Mouse (Mus musculus) cortical plate, adult 2 months (tissue): ENCODE results near the gene Gprc5c. TPM values are rescaled to one million over a fixed set of nuclear protein-coding genes. Genes with fewer than 3 reads are reported as not detected.

ENCODE experiments used
- H3K27ac ChIP-seq: fragments of 200-500 bp; 2 replicates; pipeline ENCODE4 v1.5.1; 2012; ENCODE audit warnings: low read length, control low read depth, inconsistent platforms; ENCODE audit not compliant: insufficient read depth
- H3K4me1 ChIP-seq: fragments of 200-500 bp; 2 replicates; pipeline ENCODE4 v1.6.1; 2011; ENCODE audit warnings: low read length; ENCODE audit not compliant: control insufficient read depth, insufficient read depth
- H3K4me3 ChIP-seq: fragments of 200-500 bp; 2 replicates; pipeline ENCODE4 v1.5.1; 2011; ENCODE audit warnings: mild to moderate bottlenecking, low read length, control low read depth; ENCODE audit not compliant: insufficient read depth
- CTCF ChIP-seq: fragments of 200-500 bp; IDR thresholded peaks from 2 replicates; pipeline ENCODE4 v1.5.1; 2011; ENCODE audit warnings: mild to moderate bottlenecking, control low read depth, low read length; ENCODE audit not compliant: insufficient read depth; ENCODE audit errors: extremely low read depth
- POLR2A ChIP-seq: fragments of 200-500 bp; IDR thresholded peaks from 2 replicates; pipeline ENCODE4 v1.6.1; 2011; ENCODE audit warnings: mild to moderate bottlenecking, low read length, control low read depth; ENCODE audit not compliant: insufficient read depth; ENCODE audit errors: extremely low read depth
- polyA plus RNA-seq: library from polyadenylated mRNA; depleted of rRNA; stranded (reverse); fragments of >200 nt; gene quantifications from 2 replicates; pipeline ENCODE4 v1.2.3, GENCODE M21; 2012

Gene Gprc5c
- polyA plus RNA-seq, 1 experiment = 4.2 TPM

DNA sequence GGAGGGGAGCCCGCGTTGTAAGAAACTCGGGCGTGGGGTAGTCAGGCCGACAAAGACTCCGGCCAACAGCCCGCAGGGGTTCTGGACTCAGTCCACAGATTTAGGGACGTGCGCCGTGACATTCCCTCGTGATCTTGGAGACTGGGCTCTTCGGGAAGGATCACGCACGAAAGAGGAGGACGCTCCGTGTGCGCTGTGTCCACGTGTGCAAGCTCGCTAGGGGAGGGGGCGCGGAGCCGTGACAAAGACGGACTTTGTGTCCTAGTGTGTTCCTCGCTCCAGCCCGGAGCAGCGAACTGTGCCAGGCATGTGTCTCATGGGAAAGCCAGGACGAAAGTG, 286 bp downstream of the Gprc5c start:
- H3K4me1 ChIP-seq = no peaks in the 10 kb centered on the region
- H3K27ac ChIP-seq = no peak overlapping the region
- peak overlapping the region; percentile 48 for H3K4me3 ChIP-seq
- TF ChIP-seq CTCF (no peak), POLR2A (no peak)

DNA sequence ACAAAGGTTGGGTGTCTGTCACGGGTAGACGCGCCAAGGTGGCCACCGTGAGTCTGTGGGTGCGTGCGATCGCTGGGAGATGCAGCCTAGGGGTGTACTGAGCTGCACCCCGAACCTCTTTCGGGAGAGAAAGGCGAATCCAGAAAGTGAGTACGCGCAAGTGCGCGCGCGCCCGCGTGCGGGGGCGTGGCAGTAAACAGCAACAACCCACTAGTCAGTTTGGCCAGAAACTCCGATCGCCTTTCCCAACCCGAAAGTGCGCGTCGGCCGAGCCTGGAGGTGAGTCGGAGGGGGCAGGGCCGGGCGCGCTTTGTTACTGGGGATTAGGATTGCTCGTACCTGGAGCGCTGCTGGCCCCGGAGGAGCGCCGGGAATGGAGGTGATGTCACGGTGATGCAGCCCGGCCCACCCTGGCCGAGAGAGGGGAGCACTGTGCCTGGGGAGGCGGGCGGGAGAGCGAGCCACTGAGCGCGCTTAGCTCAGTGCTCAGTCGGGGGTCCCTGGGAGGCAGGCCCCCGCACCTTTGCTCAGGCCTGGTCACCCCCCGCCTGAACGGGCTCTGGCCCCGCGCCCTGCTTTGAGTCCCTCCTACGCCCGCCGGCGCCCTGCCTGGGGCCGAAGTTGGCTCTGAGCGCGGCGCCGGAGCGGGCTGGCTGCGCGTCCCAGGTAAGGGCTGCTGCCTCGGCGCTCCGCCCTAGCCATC, 807 bp downstream of the Gprc5c start:
- H3K4me3 ChIP-seq = peak overlapping the region; percentile 48
- no peak for TF ChIP-seq CTCF
- TF ChIP-seq POLR2A = no peak
- H3K27ac ChIP-seq = no peak overlapping the region
- H3K4me1 ChIP-seq = no peaks in the 10 kb centered on the region

DNA sequence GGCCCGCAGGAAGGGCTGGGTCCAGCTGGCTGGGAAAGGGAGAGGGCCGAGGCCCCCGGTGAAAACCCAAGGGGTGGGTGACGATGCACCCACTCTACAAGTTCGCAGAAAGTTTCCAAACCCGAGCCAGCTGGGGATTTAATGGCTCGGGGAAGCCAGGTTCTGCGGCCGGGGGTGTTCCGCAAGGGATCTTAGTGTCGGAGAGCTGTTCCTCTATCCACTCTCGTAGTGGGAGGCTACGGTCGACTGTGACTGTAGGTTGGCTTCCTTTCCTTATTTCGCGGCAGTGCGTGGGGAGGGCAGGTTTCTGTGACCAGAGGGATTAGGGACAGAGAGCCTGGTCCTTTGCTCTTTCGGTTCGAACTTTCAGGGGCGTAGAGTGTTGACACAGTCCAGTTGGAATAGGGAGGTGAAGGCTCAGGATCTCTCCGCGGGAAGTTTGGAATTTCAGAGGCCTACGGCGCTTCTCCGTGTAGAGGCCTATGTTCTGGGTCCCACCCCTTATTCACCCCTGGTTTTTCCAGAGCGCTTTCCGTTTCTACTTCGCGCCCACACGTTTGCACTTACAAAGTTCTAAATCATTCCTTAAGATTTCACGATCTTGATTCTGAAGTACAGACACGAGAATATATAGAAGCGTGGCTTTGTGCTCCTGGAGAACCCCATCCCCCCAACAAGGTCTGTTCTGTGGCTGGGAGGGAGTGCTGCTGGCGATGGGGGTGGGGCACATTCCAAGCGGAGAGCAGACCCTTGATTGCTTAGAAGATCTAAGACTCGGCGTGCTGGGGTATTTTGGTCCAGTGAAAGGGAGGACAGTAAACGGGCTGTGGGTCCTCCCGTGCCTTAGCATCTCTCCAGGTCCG, 1.6 kb downstream of the Gprc5c start:
- Histone ChIP-seq H3K4me3 (peak overlapping the region; percentile 48), H3K4me1 (no peaks in the 10 kb centered on the region), H3K27ac (no peak overlapping the region)
- TF ChIP-seq CTCF = no peak
- TF ChIP-seq POLR2A = no peak

DNA sequence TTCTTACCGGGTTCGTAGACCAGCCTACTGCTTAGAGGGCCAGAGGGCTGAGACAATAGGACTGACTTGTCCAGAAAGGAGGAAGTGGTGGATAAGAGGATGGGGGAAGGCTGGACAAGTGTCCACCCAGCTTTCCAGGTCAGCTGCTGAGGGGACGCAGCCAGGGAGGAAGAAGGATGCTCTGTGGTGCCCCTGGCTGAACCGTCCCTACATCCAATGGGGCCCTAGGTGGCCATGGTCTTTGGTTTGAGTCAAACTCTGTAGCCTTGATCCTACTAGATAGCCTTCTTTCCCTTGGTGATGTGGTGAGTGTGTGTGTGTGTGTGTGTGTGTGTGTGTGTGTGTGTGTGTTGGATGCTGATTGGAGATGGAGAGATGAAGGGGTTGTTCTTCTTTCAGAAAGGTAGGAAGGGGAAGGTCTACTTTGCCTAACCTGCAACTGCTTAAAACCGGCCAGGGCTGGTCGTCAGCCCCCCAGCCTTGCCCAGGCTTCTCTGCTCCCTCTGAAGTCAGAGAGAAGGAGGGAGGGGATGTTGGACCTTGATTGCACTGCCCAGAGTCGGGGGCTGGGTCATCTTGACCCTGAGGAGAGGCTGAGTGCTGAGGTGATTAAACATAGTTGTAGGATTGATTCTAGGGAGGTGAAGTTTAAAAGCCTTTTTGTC, 2.4 kb downstream of the Gprc5c start:
- TF ChIP-seq POLR2A (no peak), CTCF (no peak)
- no peaks in the 10 kb centered on the region for H3K4me1 ChIP-seq
- H3K4me3 ChIP-seq = 0 out of 2 replicates have a peak overlapping the region, but pooled peaks have one; percentile 48
- no peak overlapping the region for H3K27ac ChIP-seq

DNA sequence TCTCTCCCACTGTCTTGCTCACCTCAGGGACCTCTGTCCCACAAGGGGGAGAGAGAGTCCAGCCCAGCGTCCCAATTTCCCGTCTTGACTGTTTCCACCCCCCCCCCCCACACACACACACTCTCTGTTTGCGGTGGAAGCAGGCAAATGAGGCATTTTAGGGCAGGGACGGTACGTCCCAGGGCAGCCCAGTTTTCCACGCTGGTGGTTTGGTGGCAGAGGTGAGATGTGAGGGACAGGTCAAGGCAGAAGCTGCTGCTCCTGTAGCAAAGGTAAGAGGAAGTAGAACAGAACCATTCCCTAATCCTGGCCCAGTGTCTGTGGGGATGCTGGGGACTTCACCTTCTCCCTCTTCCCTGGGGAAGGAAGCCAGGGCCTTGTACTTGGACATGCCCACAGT, 3.6 kb downstream of the Gprc5c start:
- Histone ChIP-seq H3K27ac (no peak overlapping the region), H3K4me1 (no peaks in the 10 kb centered on the region), H3K4me3 (no peak overlapping the region)
- no peak for TF ChIP-seq CTCF
- no peak for TF ChIP-seq POLR2A

DNA sequence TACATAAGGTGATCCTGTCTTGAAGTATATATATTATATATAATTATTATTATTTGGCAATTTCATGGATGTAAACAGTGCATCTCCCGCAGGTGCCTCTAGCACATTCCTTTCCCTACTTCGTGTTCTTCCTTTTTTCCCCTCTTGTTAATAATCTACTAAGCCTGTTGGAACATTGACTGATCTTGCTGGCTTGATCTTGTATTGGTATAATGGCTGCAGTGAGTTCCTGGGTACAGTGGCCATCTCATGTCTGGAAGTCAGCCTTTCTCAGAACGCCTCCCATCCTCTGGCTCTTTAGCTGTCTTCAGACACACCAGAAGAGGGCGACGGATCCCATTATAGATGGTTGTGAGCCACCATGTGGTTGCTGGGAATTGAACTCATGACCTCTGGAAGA, 5.2 kb downstream of the Gprc5c start:
- no peaks in the 10 kb centered on the region for H3K4me1 ChIP-seq
- H3K27ac ChIP-seq = no peak overlapping the region
- TF ChIP-seq POLR2A (no peak), CTCF (no peak)
- no peak overlapping the region for H3K4me3 ChIP-seq

DNA sequence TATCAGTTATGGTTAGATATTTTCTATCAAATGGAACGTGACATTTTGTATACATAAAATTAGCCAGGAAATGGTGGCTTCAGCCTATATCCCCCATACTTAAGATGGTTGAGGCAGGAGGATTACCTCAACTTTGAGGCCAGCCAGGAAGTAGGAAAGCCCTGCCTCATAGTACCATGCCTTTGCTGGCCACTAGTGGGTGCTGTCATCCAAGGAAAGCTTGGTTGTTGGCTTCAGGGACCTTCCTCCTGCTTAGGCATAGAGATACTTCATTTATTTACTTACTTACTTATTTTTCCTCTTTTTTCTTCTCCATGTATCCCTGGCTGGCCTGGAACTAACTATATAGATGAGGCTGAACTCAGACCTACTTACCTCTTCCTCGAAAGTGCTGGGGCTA, 7.7 kb downstream of the Gprc5c start:
- no peak for TF ChIP-seq POLR2A
- TF ChIP-seq CTCF = 0 out of 2 replicates have a peak, but pooled peaks have one; percentile 15
- no peak overlapping the region for H3K27ac ChIP-seq
- no peaks in the 10 kb centered on the region for H3K4me1 ChIP-seq
- no peak overlapping the region for H3K4me3 ChIP-seq

DNA sequence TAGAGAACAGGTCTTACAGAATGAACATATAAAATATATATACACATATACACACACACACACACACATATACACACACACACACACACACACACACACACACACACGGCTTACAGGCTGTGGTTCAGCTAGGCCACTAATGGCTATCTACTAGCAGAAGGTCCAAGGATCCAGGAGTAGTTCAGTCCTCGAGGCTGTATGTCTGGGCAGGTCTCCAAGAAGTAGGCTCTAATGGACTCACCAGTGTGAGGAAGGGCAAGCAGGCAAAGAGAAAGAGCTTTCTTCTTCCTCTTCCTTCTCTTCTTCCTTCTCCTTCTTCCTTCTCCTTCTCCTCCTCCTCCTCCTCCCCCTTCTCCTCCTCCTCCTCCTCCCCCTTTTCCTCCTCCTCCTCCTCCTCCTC, 10.1 kb downstream of the Gprc5c start:
- no peaks in the 10 kb centered on the region for H3K4me1 ChIP-seq
- no peak overlapping the region for H3K27ac ChIP-seq
- TF ChIP-seq POLR2A = no peak
- TF ChIP-seq CTCF = no peak
- H3K4me3 ChIP-seq = no peak overlapping the region

DNA sequence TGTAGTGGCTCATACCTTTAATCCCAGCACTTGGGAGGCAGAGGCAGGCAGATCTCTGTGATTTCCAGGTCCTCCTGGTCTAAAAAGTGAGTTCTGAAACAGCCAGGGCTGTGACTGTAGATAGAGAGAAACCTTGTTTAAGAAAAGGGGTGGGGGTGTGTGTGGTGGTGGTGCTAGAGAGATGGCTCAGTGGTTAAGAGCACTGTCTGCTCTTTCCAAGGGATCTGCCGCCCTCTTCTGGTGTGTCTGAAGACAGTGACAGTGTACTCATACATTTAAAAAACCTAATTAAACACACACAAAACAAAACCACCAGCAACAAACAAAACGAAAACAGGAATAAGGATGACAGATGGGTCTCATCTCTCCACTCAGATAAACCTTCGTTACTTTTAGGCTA, 11.7 kb downstream of the Gprc5c start:
- no peak overlapping the region for H3K4me3 ChIP-seq
- no peak for TF ChIP-seq POLR2A
- TF ChIP-seq CTCF = no peak

More for the DNA sequence above, 11.7 kb downstream of the Gprc5c start:
- Histone ChIP-seq H3K4me1 (no peaks in the 10 kb centered on the region), H3K27ac (no peak overlapping the region)
